Mouse (Mus musculus): ENCODE data around the gene Ebf1. TPM values are rescaled to one million over a fixed set of nuclear protein-coding genes. Genes with fewer than 3 reads are reported as not detected.

The Ebf1 gene
- total RNA-seq, 2 experiments from 2014 or later = 13.4 to 14.4 TPM

DNA sequence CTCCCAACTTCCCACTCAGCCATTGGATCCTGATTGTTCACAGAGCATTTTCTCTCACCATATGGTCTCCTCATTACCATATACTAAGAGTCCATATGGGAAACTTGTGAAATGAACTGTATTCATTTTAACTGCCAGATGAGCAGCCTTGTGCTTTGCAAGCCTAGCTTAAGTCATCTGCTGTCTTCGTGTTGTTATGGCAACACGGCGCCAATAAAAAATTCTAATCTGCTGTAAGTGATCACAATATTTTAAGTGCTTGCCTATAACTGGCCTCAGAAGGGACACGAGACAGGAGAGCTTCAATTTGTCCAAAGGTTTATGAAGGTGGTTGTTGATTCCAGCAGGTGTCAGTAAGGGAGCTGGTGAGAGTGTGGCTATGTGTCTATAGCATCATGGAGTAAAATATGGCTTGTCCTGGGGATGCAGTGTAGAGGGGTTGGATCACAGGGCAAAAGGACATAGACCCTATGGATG is 360.8 kb downstream of the Ebf1 start:
- no peak for DNase-seq
- intact Hi-C loops (cut with DNase I) = loop anchor here (5.0 kb wide), 1 partner anchor 271 kb away; no protein-coding TSS in a partner anchor

DNA sequence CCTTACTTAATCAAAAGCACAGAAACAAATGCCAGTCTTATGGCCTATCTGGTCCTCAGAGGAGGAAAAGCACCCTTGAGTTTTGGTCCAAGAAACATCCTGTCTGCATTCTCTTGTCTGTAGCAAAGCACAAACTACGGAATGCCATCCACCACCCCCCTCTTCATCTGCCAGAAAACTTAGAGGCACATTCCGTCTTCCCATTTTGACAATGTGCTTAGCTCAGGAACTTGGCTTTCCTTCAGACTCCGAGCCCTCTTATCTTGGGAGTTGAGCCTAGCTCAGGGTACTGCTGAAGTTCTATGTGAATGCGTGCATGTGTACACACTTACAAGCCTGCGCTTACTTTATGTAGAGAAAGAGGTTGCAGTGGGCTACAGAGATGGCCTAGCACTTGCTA is 362.3 kb downstream of the Ebf1 start:
- DNase-seq = no peak
- intact Hi-C loops (cut with DNase I) = loop anchor here (5.0 kb wide), 1 partner anchor 272 kb away; no protein-coding TSS in a partner anchor

DNA sequence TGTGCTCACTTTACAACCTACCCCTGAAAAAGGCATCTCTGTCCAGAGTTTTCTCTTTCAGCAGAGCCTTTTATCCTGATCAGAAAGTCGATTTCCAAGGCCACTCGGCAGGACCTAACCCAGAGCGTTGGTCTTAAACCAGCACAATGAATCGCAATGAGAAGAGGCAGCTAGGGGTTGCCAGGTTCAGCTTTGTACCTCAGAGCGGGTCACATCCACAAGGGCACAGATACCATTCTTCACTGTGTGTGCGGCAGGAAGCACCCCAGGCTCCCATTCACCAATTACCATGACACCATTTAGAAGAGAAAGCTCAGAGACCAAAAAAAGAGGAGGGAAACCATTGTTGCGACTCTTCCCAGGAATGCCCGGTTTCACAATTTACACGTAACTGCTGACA is 365.1 kb downstream of the Ebf1 start:
- intact Hi-C loops (cut with DNase I) = no loop called here
- DNase-seq = no peak

DNA sequence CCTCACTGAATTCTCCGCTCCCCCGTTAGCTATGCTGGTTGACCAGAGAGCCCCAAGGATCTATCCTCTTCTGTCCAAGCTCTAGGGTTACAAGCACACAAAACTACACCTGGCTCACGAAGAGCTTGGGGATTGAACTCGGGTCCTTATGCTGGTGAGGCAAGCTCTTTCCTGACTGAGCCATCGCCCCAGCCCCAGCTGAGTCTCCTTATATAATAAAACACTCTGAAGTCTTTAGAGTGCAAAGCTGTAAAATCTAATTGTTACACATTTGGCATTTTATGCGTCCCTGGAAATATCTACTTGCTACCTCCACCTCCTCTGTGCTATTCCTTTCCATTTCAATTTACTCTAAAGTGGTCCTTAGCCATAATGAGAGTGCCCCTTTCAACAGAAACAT is 366.8 kb downstream of the Ebf1 start:
- intact Hi-C loops (cut with DNase I) = no loop called here

DNA sequence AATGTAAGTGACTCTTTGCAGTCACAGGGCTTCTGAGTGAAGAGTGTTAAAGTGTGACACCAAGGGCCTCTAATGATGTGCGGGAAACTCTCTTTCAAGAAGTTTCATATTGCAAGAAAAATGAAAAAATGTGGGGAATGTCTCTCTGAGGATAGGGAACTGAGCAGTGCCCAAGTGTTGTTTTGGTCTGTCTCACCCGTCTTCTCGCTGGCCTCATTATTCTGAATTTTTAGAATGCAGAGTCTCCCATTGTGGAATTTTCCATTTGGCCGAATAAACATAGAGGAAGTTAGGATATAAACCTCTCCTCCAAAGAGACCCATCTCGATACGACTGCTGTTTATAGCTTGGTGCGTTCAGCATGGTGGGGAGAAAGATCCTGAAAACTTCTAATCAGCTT is 367.3 kb downstream of the Ebf1 start:
- DNase-seq = no peak
- intact Hi-C loops (cut with DNase I) = no loop called here

More for the DNA sequence above, 366.8 kb downstream of the Ebf1 start:
- DNase-seq = no peak

DNA sequence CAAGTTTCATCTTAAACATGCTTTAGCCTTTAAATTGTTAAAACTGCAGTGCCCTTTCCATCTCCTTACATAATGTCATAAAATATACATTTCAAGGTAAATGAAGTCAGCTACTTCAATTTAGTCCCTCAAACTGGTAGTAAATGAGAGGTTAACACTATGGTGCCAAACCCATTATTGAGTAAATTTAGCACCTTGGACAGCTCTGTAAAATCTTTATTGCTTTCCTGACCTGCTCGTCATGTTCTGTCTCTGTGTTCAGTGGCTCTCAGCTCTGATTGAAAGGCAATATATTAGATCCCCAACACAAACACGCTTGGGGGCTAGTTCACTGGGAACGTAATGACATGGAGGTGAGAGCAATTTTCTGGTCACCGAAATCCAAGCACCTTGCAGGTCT is 370.7 kb downstream of the Ebf1 start:
- no peak for DNase-seq
- intact Hi-C loops (cut with DNase I) = loop anchor here (5.0 kb wide), 1 partner anchor 40 kb away; no protein-coding TSS in a partner anchor

DNA sequence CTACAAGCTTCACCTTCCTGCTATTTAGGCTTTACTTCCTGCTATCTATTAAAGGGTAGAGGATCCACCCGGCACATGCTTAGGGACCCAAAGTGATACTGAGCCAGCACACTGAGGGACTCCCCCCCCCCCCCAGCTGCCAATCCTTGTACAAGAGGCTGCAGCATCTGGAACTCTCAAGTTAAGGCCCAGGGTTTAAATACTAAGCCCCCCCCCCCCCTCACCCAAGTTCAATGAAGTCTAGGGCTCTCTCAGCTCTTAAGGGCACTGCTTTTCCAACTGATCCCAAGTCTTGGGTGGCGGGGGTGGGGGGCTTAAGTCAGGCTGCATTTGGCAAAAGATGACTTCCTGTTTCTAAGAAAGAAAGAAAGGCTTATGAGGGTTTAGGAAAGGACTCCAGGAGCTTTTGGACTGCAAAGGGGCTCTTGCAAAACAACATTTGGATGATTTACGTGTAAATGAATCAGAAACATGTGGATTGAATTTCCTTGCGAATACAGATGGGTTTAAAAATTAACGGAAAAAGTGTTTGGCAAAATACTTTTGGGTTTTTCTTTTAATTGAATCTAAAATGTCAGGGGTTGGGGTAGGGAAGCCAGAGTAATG is 385.7 kb downstream of the Ebf1 start:
- intact Hi-C loops (cut with DNase I) = loop anchor here (10.0 kb wide), 2 partner anchors 108 to 882 kb away; no protein-coding TSS in a partner anchor
- DNase-seq = no peak

DNA sequence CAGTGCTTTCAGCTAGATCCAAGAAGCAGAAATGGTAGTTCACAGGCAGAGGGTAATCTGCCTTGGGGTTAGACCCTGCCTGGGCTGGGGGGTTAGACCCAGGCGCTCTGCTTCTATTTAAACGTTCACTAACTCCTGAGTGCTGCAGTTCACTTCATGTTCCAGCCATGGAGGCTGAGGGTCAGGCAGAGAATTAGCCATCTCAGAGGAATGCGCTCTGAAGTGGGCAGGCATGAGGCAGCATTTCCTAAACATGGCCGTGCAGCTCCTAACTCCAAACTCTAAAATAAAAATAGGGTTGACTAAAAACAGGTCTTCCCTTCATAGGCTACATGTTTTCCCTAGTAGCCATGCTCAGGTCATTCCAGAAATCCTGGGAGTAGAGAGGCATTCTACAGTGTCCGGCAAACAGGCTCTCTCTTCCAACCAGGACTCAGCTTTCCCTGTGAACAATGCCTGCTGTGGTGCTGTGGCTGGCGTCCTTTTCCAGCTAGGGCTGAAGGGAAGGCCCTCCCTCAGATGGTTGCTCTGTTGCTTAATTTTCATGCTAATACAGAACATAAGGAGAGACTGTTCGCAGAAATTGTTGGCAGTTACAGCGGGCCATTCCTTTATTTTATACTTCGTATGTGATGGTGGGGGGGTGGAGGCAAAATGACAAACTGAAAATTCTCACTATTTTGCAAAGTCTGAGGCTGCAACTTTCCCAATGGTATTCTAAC is 386.8 kb downstream of the Ebf1 start:
- intact Hi-C loops (cut with DNase I) = loop anchor here (10.0 kb wide), 2 partner anchors 109 to 881 kb away; no protein-coding TSS in a partner anchor
- no peak for DNase-seq

DNA sequence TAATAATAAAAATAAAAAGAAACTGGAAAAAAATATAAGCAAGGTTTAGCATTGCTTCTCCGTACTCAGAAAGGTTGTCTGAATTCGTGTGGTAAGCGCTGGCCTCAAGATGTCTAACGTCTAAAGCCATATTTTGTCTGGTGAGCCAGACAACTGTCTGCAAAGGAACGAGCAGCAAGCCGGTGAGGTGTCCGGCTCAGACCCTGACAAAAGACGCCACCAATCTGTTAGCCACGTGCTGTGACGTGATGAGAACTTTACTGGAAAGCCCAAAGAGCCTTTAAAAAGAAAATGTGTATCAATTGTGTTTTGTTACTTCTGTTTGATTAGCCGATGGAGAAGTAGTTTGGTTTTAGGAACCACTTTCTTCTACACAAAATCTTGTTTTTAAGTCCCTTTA is 390.2 kb downstream of the Ebf1 start:
- no peak for DNase-seq
- intact Hi-C loops (cut with DNase I) = loop anchor here (5.0 to 10.0 kb wide), 3 partner anchors 113 to 877 kb away; no protein-coding TSS in a partner anchor

DNA sequence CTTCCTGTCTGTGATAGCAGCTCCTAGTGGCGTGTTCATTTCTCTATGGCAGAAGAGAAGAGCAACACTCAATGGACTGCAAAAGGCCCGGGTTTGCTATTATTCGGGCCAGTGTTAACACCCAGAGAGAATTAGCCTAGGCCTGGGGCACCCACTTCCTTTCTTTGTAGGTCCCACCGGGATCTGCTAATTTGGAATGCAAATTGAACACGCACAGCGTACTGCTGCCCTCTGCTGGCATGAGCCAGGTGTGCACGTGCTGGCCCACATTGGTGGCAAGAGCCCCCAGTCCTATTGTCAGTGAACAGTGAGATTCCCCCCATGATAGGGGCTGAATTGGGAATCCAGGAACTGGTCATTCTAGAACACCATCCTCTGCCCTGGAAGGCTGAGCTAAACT is 391.0 kb downstream of the Ebf1 start:
- DNase-seq = peak; percentile 86 to 88
- intact Hi-C loops (cut with DNase I) = loop anchor here (1.0 to 10.0 kb wide), 4 partner anchors 113 to 877 kb away; no protein-coding TSS in a partner anchor

DNA sequence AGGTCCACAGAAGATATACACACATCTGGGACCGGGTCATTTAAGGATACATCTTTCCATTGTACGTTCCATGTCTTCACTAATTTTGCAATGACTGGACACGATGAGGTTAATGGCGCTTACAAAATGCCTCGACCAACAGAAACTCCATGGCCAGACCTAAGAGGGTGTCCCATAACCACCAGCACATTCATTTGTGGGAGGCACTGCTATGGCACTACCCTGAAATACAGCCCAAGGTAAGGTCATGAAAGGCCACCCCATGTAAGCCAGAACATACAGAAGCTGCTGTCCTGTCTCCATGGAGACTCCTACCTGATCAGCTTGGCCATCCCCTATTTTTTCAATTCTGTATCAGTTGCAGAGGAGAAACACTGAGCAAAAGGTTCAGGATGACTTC is 391.6 kb downstream of the Ebf1 start:
- no peak for DNase-seq
- intact Hi-C loops (cut with DNase I) = loop anchor here (1.0 to 10.0 kb wide), 4 partner anchors 114 to 876 kb away; no protein-coding TSS in a partner anchor

DNA sequence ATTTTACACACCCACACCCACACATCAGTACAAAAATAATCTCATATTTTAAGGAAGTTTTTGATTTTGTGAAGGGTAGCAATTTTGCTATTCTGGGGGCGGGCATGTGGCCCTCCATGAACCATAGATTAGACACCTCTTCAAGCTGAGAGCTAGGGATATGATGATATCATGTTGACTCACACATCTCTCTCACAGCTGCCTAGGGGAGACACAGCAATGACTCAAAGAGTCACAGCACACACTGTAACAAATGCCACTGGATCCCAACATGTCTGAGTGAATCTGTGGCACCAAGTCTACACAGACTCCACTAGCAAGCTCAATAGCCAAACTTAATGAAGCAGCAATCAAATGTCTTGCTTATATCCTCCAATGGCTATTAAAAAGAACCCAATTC is 395.0 kb downstream of the Ebf1 start:
- no peak for DNase-seq
- intact Hi-C loops (cut with DNase I) = no loop called here

DNA sequence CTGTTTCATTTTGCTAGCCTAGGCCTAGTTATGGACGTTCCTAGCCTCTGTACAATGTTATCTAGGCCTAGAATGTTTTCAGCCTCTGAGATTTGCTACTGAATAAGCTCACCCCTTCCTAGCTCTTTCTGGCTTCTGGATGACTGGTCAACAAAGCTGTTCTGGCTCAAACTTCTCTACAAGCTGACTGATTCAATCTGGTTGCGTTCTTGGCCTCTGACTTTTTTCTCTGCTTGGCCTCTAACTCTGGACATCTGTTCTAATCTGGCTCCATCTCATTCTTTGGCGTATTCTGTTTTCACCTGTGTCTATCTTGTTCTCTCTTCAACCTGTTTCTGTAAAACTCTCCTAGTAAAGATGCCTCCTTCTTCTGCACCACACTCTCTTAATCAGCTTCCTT is 400.4 kb downstream of the Ebf1 start:
- no peak for DNase-seq
- intact Hi-C loops (cut with DNase I) = no loop called here

DNA sequence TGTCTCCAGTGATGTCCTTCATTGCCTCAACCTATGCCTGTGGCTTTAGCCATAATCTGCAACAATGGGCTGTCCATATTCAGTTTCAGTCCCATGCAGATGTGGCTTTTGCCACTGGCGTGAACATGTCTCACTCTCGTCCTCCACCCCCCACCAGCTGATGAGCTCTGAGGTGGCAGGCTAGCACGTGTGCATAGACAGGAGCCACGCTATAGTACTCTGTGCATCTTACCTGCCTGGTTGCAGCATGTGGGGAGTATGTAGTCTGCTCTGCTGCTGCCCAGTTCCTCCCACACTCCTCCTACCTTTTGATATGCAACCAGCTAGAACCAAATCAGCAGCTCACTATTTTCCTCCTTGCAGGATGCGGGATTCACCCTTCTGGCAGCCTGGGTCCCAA is 408.9 kb downstream of the Ebf1 start:
- DNase-seq = no peak

DNA sequence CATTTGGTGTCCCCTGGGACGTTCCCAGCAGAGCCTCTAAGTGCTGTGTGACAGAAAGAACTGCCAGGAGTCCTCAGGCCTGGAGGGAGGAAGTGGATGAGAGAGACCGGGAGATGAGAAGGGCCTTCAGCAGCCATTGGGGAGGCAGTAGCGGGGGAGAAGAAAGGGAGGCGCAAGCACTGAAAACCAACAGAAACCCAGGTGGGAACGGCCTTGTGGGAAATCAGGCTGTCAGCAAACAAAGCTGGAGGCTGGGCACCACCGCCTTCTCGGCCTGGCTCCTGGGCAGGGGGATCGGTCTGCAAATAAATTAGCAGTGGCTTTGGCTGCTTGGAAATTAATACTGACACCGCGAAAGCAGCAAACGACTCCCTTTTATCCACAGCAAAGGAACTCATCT is 409.6 kb downstream of the Ebf1 start:
- no peak for DNase-seq

More for the DNA sequence above, 408.9 kb downstream of the Ebf1 start:
- intact Hi-C loops (cut with DNase I) = no loop called here

DNA sequence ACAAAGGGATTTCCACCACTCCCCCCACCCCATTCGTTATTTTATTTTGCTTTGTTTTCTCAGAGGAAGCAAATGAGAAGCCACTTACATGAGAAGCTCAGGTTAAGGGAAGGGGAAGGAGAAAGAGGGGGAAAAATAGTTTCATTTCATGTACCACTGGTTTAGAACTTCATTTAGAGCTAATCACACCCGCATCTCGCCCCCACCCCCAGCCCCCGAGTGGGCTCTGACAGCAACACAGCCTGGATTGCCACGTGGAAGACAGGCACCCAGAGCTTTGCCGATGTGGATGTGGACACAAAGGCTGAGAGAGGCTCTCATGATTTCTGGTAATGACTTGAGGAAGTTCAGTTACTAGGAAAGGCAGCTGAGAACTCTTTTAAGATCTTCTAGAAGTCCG is 410.0 kb downstream of the Ebf1 start:
- DNase-seq = no peak
- intact Hi-C loops (cut with DNase I) = no loop called here

More for the DNA sequence above, 409.6 kb downstream of the Ebf1 start:
- intact Hi-C loops (cut with DNase I) = no loop called here

DNA sequence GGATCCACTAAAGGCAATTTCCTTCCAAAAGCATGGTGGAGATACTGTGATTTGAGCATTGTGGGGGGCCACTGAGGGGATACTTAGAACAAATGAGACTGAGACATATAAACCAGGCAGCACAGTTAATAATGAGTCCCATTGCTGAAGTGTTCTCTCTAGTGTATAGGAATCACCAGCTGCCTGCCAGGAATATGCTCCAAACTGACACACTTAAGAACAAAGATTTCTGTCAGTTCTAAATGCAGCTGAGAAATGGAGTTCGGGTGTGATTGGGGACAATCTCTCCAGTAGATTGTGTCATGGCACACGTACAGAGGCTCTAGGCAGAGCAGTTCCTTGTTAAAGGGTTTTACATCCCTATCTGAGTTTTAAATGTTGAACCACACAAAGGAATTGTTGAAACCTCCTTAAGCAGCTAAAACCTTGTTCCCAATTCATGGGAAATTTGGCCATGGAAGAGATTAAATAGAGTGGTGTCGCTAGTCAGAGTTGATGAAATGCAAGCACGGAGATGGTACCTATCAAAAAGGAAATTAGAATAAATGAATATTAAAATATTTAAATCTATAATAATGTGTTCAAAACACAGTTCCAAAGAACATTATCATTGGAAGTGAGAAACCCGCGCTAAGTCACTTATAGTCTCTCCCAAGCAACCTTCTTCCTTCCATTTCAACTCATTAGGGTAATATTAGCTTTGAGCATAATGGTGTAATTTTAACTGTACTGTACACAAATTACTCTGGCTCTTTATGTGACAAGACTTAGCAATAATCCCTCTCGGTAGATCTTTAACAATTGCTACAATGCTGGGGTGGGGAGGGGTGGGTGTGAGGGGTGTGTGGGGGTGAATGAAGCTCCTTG is 438.9 kb downstream of the Ebf1 start:
- intact Hi-C loops (cut with DNase I) = no loop called here
- no peak for DNase-seq
